Comparison of ENCODE assay signal across 17 mouse cellular contexts in genomic region chr11:90667325-90667724, GRCm38 (mm10). TPM values are rescaled to one million over a fixed set of nuclear protein-coding genes. Genes with fewer than 3 reads are reported as not detected.
DNase-seq lines count a peak whose midpoint lies in the region; ATAC-seq lines count a peak whose summit lies in the region.
"Had no signal": no experiment of that assay in that cellular context is flagged by ENCODE, and none has a peak within 500 bp of the region (broad histone marks: within the 10 kb centered on the region; RNA-seq: fewer than 3 reads in every experiment).

No protein-coding gene starts in this region.

- intact Hi-C loops in left cerebral cortex, postnatal 14 days (cut with DNase I): no loop called here

- peaks cover 39% of the 10 kb centered on the region for H3K36me3 ChIP-seq in liver, embryonic 13.5 days
- H3K36me3 ChIP-seq in liver, embryonic 16.5 days (ENCODE audit: control insufficient read depth, insufficient read depth): peaks cover 21% of the 10 kb centered on the region
- peaks cover 13% of the 10 kb centered on the region for H3K36me3 ChIP-seq in embryonic facial prominence, embryonic 10.5 days (replicated peaks)

- H3K9ac ChIP-seq in liver, embryonic 13.5 days: no peak overlapping the region
- no peak overlapping the region for H3K9ac ChIP-seq in liver, embryonic 16.5 days (ENCODE audit: low read depth, low read length)
- H3K9ac ChIP-seq: forebrain, embryonic 13.5 days; forebrain, postnatal 0 days; heart, embryonic 12.5 days had no signal

- H3K27me3 ChIP-seq in liver, embryonic 13.5 days: no peaks in the 10 kb centered on the region
- no peaks in the 10 kb centered on the region for H3K27me3 ChIP-seq in liver, embryonic 16.5 days (ENCODE audit: control insufficient read depth, insufficient read depth, low read depth, low read length)
- H3K27me3 ChIP-seq in embryonic facial prominence, embryonic 10.5 days (replicated peaks; ENCODE audit: low read depth, poor library complexity, severe bottlenecking): no peaks in the 10 kb centered on the region
- H3K27me3 ChIP-seq: forebrain, embryonic 13.5 days; heart, embryonic 12.5 days had no signal

- peak overlapping the region; percentile 77 for H3K27ac ChIP-seq in liver, embryonic 13.5 days
- H3K27ac ChIP-seq in liver, embryonic 16.5 days (ENCODE audit: low read length): peak overlapping the region; percentile 25; the same call in 1 of the 2 replicates
- no peak overlapping the region for H3K27ac ChIP-seq in embryonic facial prominence, embryonic 10.5 days (replicated peaks)
- H3K27ac ChIP-seq: forebrain, embryonic 13.5 days had no signal

- no peak overlapping the region for H3K4me2 ChIP-seq in liver, embryonic 13.5 days
- no peak overlapping the region for H3K4me2 ChIP-seq in liver, embryonic 16.5 days (ENCODE audit: low read depth, low read length)
- H3K4me2 ChIP-seq: forebrain, embryonic 13.5 days; heart, embryonic 12.5 days had no signal

- H3K9me3 ChIP-seq in liver, embryonic 13.5 days (replicated peaks): no peaks in the 10 kb centered on the region
- no peaks in the 10 kb centered on the region for H3K9me3 ChIP-seq in liver, embryonic 16.5 days (replicated peaks; ENCODE audit: control insufficient read depth, low read length)
- H3K9me3 ChIP-seq in embryonic facial prominence, embryonic 10.5 days: no peaks in the 10 kb centered on the region
- H3K9me3 ChIP-seq: forebrain, embryonic 13.5 days; heart, embryonic 12.5 days had no signal

- 83% methylated on average over 6 of the region's 6 CpGs for WGBS in liver, embryonic 13.5 days (ENCODE audit: insufficient replicate concordance)
- WGBS in liver, embryonic 16.5 days (ENCODE audit: insufficient replicate concordance): 74% methylated on average over 6 of the region's 6 CpGs
- WGBS in embryonic facial prominence, embryonic 10.5 days: 96% methylated on average over 6 of the region's 6 CpGs

- DNase-seq in lung, postnatal 25 days (ENCODE audit: low spot score): peak; percentile 34
- no peak for DNase-seq in lung, postnatal 14 days
- no peak for DNase-seq in liver, embryonic 13.5 days
- no peak for DNase-seq in spleen, postnatal 14 days (ENCODE audit: low spot score in 2 of 2)
- no peak for DNase-seq in embryonic facial prominence, embryonic 10.5 days (ENCODE audit: low spot score)
- DNase-seq in left cerebral cortex, postnatal 14 days (ENCODE audit: low spot score in 2 of 2): no peak
- DNase-seq: adrenal gland, adult 2 months; adrenal gland, postnatal 25 days; cerebellum, adult 18-20 months; cerebellum, adult 9-11 months; cerebellum, postnatal 36 days; forebrain, postnatal 0 days; gastrocnemius, postnatal 14 days; heart, postnatal 36 days had no signal

- no peak overlapping the region for H3K4me3 ChIP-seq in liver, embryonic 13.5 days (replicated peaks)
- no peak overlapping the region for H3K4me3 ChIP-seq in liver, embryonic 16.5 days (ENCODE audit: low read depth, low read length)
- no peak overlapping the region for H3K4me3 ChIP-seq in embryonic facial prominence, embryonic 10.5 days
- H3K4me3 ChIP-seq: forebrain, embryonic 13.5 days; heart, embryonic 12.5 days had no signal

- no peak for ATAC-seq in liver, embryonic 13.5 days (ENCODE audit: low read depth)
- no peak for ATAC-seq in liver, embryonic 16.5 days (ENCODE audit: low read depth)
- ATAC-seq: forebrain, embryonic 13.5 days; forebrain, postnatal 0 days had no signal

- peaks cover 62% of the 10 kb centered on the region for H3K4me1 ChIP-seq in liver, embryonic 13.5 days (replicated peaks)
- peaks cover 52% of the 10 kb centered on the region for H3K4me1 ChIP-seq in liver, embryonic 16.5 days (ENCODE audit: control insufficient read depth, low read depth, low read length)
- peaks cover 38% of the 10 kb centered on the region for H3K4me1 ChIP-seq in embryonic facial prominence, embryonic 10.5 days

RNA-seq across cellular contexts. Expression of gene Tom1l1, which starts 20.8 kb away (rescaled TPM):
- polyA plus RNA-seq in liver, embryonic 13.5 days (2015; fragmentation: Nextera tagmentation; extraction: Ambion mirVana): 60.7 and 70.4 TPM in 2 replicates
- 50.3 and 51.8 TPM in 2 replicates for polyA plus RNA-seq in liver, embryonic 16.5 days (2015; fragmentation: Nextera tagmentation; extraction: Ambion mirVana)
- polyA plus RNA-seq in embryonic facial prominence, embryonic 10.5 days (2016; fragmentation: Nextera tagmentation; extraction: Ambion mirVana): 19.3 and 20.6 TPM in 2 replicates
- 10 to 100 TPM; 21.3 to 28.1 TPM for total RNA-seq in left cerebral cortex, postnatal 14 days (2021)

RNA-seq across cellular contexts. Expression of gene Cox11, which starts 29.4 kb away (rescaled TPM):
- 27.1 and 29.8 TPM in 2 replicates for polyA plus RNA-seq in liver, embryonic 13.5 days (2015; fragmentation: Nextera tagmentation; extraction: Ambion mirVana)
- polyA plus RNA-seq in liver, embryonic 16.5 days (2015; fragmentation: Nextera tagmentation; extraction: Ambion mirVana): 17.9 and 19.1 TPM in 2 replicates
- polyA plus RNA-seq in embryonic facial prominence, embryonic 10.5 days (2016; fragmentation: Nextera tagmentation; extraction: Ambion mirVana): 30.2 and 36.4 TPM in 2 replicates
- 10 to 100 TPM; 25.2 to 25.9 TPM for total RNA-seq in left cerebral cortex, postnatal 14 days (2021)

RNA-seq across cellular contexts. Expression of gene Stxbp4, which starts 29.4 kb away (rescaled TPM):
- polyA plus RNA-seq in liver, embryonic 13.5 days (2015; fragmentation: Nextera tagmentation; extraction: Ambion mirVana): 7.0 and 9.9 TPM in 2 replicates
- 6.0 and 6.6 TPM in 2 replicates for polyA plus RNA-seq in liver, embryonic 16.5 days (2015; fragmentation: Nextera tagmentation; extraction: Ambion mirVana)
- polyA plus RNA-seq in embryonic facial prominence, embryonic 10.5 days (2016; fragmentation: Nextera tagmentation; extraction: Ambion mirVana): 37.9 and 38.6 TPM in 2 replicates
- total RNA-seq in left cerebral cortex, postnatal 14 days (2021): 10 to 100 TPM in 1 of 2 experiments, 1 to 10 TPM in 1; 8.8 to 10.4 TPM
